8 mouse cellular contexts compared by ENCODE assay signal in genomic region chr10:8405141-8405540, GRCm38 (mm10).
"Had no signal": no experiment of that assay in that cellular context is flagged by ENCODE, and none has a peak within 500 bp of the region (broad histone marks: within the 10 kb centered on the region; RNA-seq: fewer than 3 reads in every experiment).

No protein-coding gene starts in this region.

- DNase-seq: lung, adult 18-20 months; lung, embryonic 14.5 days; lung, postnatal 10 days; lung, postnatal 36 days; right cerebral cortex, postnatal 14 days; thymus, adult 2 months; thymus, postnatal 25 days; thymus, postnatal 4 days had no signal
